Mouse (Mus musculus) liver, embryonic 14.5 days (tissue): ENCODE results near the gene Gm28230. TPM values are rescaled to one million over a fixed set of nuclear protein-coding genes. Genes with fewer than 3 reads are reported as not detected.

Source experiments
- ATAC-seq: fragments of 200-750 bp; cut with Nextera tagmentation; 2 replicates; pipeline ENCODE4 v1.8.0; 2017; ENCODE audit warnings: moderate number of reproducible peaks, mild to moderate bottlenecking, moderate library complexity; ENCODE audit not compliant: insufficient read depth
- DNase-seq, 3 experiments: peaks; one replicate each; pipeline ENCODE4 v3.0.0-alpha.2; 2012 to 2013; ENCODE audit warnings: low read depth in 3 of 3, low spot score in 3 of 3
- H3K27ac ChIP-seq: fragments of 300-500 bp; sonication (generic); 2 replicates; pipeline ENCODE4 v1.5.1; 2014; ENCODE audit warnings: moderate library complexity, mild to moderate bottlenecking, control low read depth, inconsistent platforms
- H3K27me3 ChIP-seq: fragments of 300-500 bp; sonication (generic); 2 replicates; pipeline ENCODE4 v1.6.1; 2014; ENCODE audit warnings: mild to moderate bottlenecking, low read length, moderate library complexity; ENCODE audit not compliant: control insufficient read depth, insufficient read depth
- H3K36me3 ChIP-seq: fragments of 300-500 bp; sonication (generic); replicated peaks from 2 replicates; pipeline ENCODE4 v1.6.1; 2014; ENCODE audit warnings: low read depth; ENCODE audit not compliant: control insufficient read depth, insufficient read depth
- H3K4me1 ChIP-seq, 2 experiments: fragments of 200-500 bp in 1 of 2; fragments of 300-500 bp in 1 of 2; sonication (generic) in 1 of 2; replicated peaks; 2 replicates each; pipeline ENCODE4 v1.6.1; 2012 to 2014; ENCODE audit warnings: antibody characterized with exemption in 1 of 2, inconsistent platforms in 1 of 2, low read length in 1 of 2; ENCODE audit not compliant: control insufficient read depth in 2 of 2, insufficient read depth in 2 of 2
- H3K4me2 ChIP-seq: fragments of 300-500 bp; sonication (generic); 2 replicates; pipeline ENCODE4 v1.6.1; 2014; ENCODE audit warnings: low read depth, mild to moderate bottlenecking, control low read depth, moderate library complexity
- H3K4me3 ChIP-seq, 2 experiments: fragments of 200-500 bp in 1 of 2; fragments of 300-500 bp in 1 of 2; sonication (generic) in 1 of 2; 2 replicates each; pipeline ENCODE4 v1.5.1; 2012 to 2014; ENCODE audit warnings: low read depth in 2 of 2, low read length in 2 of 2, mild to moderate bottlenecking in 2 of 2, control low read depth in 1 of 2, inconsistent platforms in 1 of 2, moderate library complexity in 1 of 2; ENCODE audit not compliant: insufficient read depth in 1 of 2
- H3K9ac ChIP-seq: fragments of 300-500 bp; sonication (generic); replicated peaks from 2 replicates; pipeline ENCODE4 v1.6.1; 2014; ENCODE audit warnings: mild to moderate bottlenecking, control low read depth, moderate library complexity
- H3K9me3 ChIP-seq: fragments of 300-500 bp; sonication (generic); 2 replicates; pipeline ENCODE4 v1.6.1; 2016; ENCODE audit warnings: low read length, mixed read lengths; ENCODE audit not compliant: control insufficient read depth
- CTCF ChIP-seq: IDR thresholded peaks from 2 replicates; pipeline ENCODE4 v1.5.1; 2016; ENCODE audit warnings: antibody characterized with exemption, low read depth, control low read depth
- EP300 ChIP-seq: IDR thresholded peaks from 2 replicates; pipeline ENCODE4 v1.6.1; 2016; ENCODE audit warnings: antibody characterized with exemption, low read depth
- WGBS: fragments of 180-500 bp; shearing (Covaris S2); extraction: QIAGEN DNeasy Blood & Tissue Kit; methylation state at CpG from one replicate; pipeline ENCODE4 v1.1.7; 2014; ENCODE audit not compliant: insufficient replicate concordance; 5-methylcytosine and 5-hydroxymethylcytosine counted together
- polyA plus RNA-seq, 2 experiments: library from polyadenylated mRNA; depleted of rRNA in 1 of 2; stranded (reverse) in 1 of 2; unstranded in 1 of 2; fragments of >200 nt; fragmentation: Nextera tagmentation in 1 of 2; extraction: Ambion mirVana in 1 of 2; gene quantifications; 2 replicates each; pipeline versions ENCODE4 v1.2.1 to v1.2.3; 2012 to 2014

Gene Gm28230
- polyA plus RNA-seq, 2 experiments: not detected

GRCm38 (mm10) chr2:74746298-74746921, 19.9 kb downstream of the Gm28230 start:
- Histone ChIP-seq H3K9ac (no peak overlapping the region), H3K4me2 (no peak overlapping the region), H3K27ac (no peak overlapping the region), H3K27me3 (peaks cover 91% of the 10 kb centered on the region), H3K4me1 (no peaks in the 10 kb centered on the region), H3K4me3 (no peak overlapping the region), H3K36me3 (no peaks in the 10 kb centered on the region), H3K9me3 (no peaks in the 10 kb centered on the region)
- ATAC-seq (no peak), DNase-seq (no peak)
- TF ChIP-seq CTCF (no peak), EP300 (no peak)
- 3% methylated on average over 58 of the region's 58 CpGs for WGBS

- no peak overlapping the region for H3K9ac ChIP-seq
- no peak overlapping the region for H3K27ac ChIP-seq
- peaks cover 91% of the 10 kb centered on the region for H3K27me3 ChIP-seq
- H3K36me3 ChIP-seq: no peaks in the 10 kb centered on the region
- H3K4me2 ChIP-seq: no peak overlapping the region
- TF ChIP-seq EP300: no peak
- no peak for TF ChIP-seq CTCF
- ATAC-seq: no peak
- 7% methylated on average over 24 of the region's 24 CpGs for WGBS
- no peaks in the 10 kb centered on the region for H3K4me1 ChIP-seq
- H3K9me3 ChIP-seq: no peaks in the 10 kb centered on the region
- no peak overlapping the region for H3K4me3 ChIP-seq
- no peak for DNase-seq
Observed at GRCm38 (mm10) chr2:74747006-74747405, 20.5 kb downstream of the Gm28230 start.

- no peaks in the 10 kb centered on the region for H3K36me3 ChIP-seq
- H3K9ac ChIP-seq: no peak overlapping the region
- DNase-seq (no peak), ATAC-seq (no peak)
- H3K4me1 ChIP-seq: no peaks in the 10 kb centered on the region
- H3K4me2 ChIP-seq: no peak overlapping the region
- 18% methylated on average over 11 of the region's 11 CpGs for WGBS
- peaks cover 94% of the 10 kb centered on the region for H3K27me3 ChIP-seq
- no peak for TF ChIP-seq EP300
- no peak for TF ChIP-seq CTCF
- no peaks in the 10 kb centered on the region for H3K9me3 ChIP-seq
- H3K27ac ChIP-seq: no peak overlapping the region
- no peak overlapping the region for H3K4me3 ChIP-seq
Observed at GRCm38 (mm10) chr2:74747661-74748141, 21.2 kb downstream of the Gm28230 start.

- no peak overlapping the region for H3K4me3 ChIP-seq
- H3K27me3 ChIP-seq: peaks cover 97% of the 10 kb centered on the region
- H3K4me1 ChIP-seq: no peaks in the 10 kb centered on the region
- no peak overlapping the region for H3K9ac ChIP-seq
- H3K36me3 ChIP-seq: no peaks in the 10 kb centered on the region
- TF ChIP-seq CTCF (no peak), EP300 (no peak)
- DNase-seq (no peak), ATAC-seq (no peak)
- 14% methylated on average over 9 of the region's 9 CpGs for WGBS
- no peak overlapping the region for H3K27ac ChIP-seq
- no peaks in the 10 kb centered on the region for H3K9me3 ChIP-seq
- no peak overlapping the region for H3K4me2 ChIP-seq
Observed at GRCm38 (mm10) chr2:74748436-74748995, 22.0 kb downstream of the Gm28230 start.

- Histone ChIP-seq H3K27me3 (peaks cover 99% of the 10 kb centered on the region), H3K4me3 (no peak overlapping the region), H3K36me3 (no peaks in the 10 kb centered on the region), H3K9me3 (no peaks in the 10 kb centered on the region), H3K9ac (no peak overlapping the region), H3K4me2 (no peak overlapping the region), H3K4me1 (no peaks in the 10 kb centered on the region), H3K27ac (no peak overlapping the region)
- ATAC-seq (no peak), DNase-seq (no peak)
- no peak for TF ChIP-seq EP300
- TF ChIP-seq CTCF: no peak
- WGBS: 1% methylated on average over 47 of the region's 47 CpGs
Observed at GRCm38 (mm10) chr2:74749337-74750121, 23.0 kb downstream of the Gm28230 start.
